In the genomic region with DNA sequence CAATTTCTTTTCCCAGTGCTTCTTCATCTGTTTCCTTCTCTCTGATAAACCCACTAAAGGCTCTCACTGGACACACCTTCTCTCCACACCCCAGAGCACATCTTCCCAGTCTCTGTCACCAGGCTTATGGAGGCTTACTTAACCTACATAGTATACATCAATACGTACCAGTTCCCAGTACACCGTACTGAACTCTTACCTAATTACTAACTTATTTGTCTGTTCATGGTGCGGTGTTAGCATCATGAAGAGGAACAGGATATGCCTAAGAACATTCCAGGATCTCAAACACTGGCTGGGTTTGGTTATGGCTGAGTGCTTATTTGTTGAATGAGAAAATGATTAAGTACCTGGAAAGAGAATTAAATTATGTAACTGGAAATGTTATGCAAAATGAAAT, we compare ENCODE assay signal across 23 mouse cellular contexts. TPM values are rescaled to one million over a fixed set of nuclear protein-coding genes. Genes with fewer than 3 reads are reported as not detected.
"Had no signal": no experiment of that assay in that cellular context is flagged by ENCODE, and none has a peak within 500 bp of the region (broad histone marks: within the 10 kb centered on the region; RNA-seq: fewer than 3 reads in every experiment).

No protein-coding gene starts in this region.

- H3K4me2 ChIP-seq: neural tube, embryonic 13.5 days; neural tube, embryonic 15.5 days; stomach, embryonic 15.5 days had no signal

- H3K36me3 ChIP-seq: neural tube, embryonic 13.5 days; neural tube, embryonic 15.5 days; stomach, embryonic 15.5 days had no signal

- H3K9ac ChIP-seq: neural tube, embryonic 13.5 days; neural tube, embryonic 15.5 days; stomach, embryonic 15.5 days had no signal

- H3K27me3 ChIP-seq: neural tube, embryonic 13.5 days; neural tube, embryonic 15.5 days; stomach, embryonic 15.5 days had no signal

- H3K27ac ChIP-seq: neural tube, embryonic 13.5 days; neural tube, embryonic 15.5 days; stomach, embryonic 15.5 days; stomach, postnatal 0 days had no signal

- DNase-seq: right cerebral cortex, adult 18-20 months; right cerebral cortex, postnatal 14 days; right cerebral cortex, postnatal 25 days; right cerebral cortex, postnatal 4 days; spleen, adult 18-20 months; thymus, adult 18-20 months; thymus, adult 2 months; thymus, postnatal 14 days; thymus, postnatal 25 days; thymus, postnatal 36 days; thymus, postnatal 4 days had no signal

- H3K4me1 ChIP-seq: neural tube, embryonic 13.5 days; neural tube, embryonic 15.5 days; stomach, embryonic 15.5 days had no signal

- H3K4me3 ChIP-seq: neural tube, embryonic 13.5 days; neural tube, embryonic 15.5 days; stomach, embryonic 15.5 days had no signal

- H3K9me3 ChIP-seq: neural tube, embryonic 15.5 days; stomach, embryonic 15.5 days had no signal

RNA-seq across cellular contexts. Expression of a gene that starts 3.4 kb away (rescaled TPM):
- polyA plus RNA-seq: neural tube, embryonic 13.5 days; neural tube, embryonic 14.5 days; neural tube, embryonic 15.5 days; small intestine, adult 2 months; stomach, embryonic 14.5 days; stomach, embryonic 15.5 days; stomach, embryonic 16.5 days; stomach, postnatal 0 days; testis, adult 2 months; thymus, postnatal 0 days; urinary bladder, adult 2 months had no signal

RNA-seq across cellular contexts. Expression of a gene that starts 14.9 kb away (rescaled TPM):
- polyA plus RNA-seq: small intestine, adult 2 months; testis, adult 2 months; thymus, postnatal 0 days; urinary bladder, adult 2 months had no signal

RNA-seq across cellular contexts. Expression of a gene that starts 24.9 kb away (rescaled TPM):
- polyA plus RNA-seq: neural tube, embryonic 13.5 days; neural tube, embryonic 14.5 days; neural tube, embryonic 15.5 days; small intestine, adult 2 months; spleen, adult 2 months; stomach, embryonic 14.5 days; stomach, embryonic 15.5 days; thymus, postnatal 0 days; urinary bladder, adult 2 months had no signal

RNA-seq across cellular contexts. Expression of a gene that starts 25.7 kb away (rescaled TPM):
- polyA plus RNA-seq: neural tube, embryonic 13.5 days; neural tube, embryonic 14.5 days; neural tube, embryonic 15.5 days; small intestine, adult 2 months; spleen, adult 2 months; stomach, embryonic 14.5 days; stomach, embryonic 15.5 days; stomach, embryonic 16.5 days; stomach, postnatal 0 days; testis, adult 2 months; thymus, adult 2 months; thymus, postnatal 0 days; urinary bladder, adult 2 months had no signal

RNA-seq across cellular contexts. Expression of a gene that starts 39.3 kb away (rescaled TPM):
- polyA plus RNA-seq: neural tube, embryonic 13.5 days; neural tube, embryonic 14.5 days; neural tube, embryonic 15.5 days; spleen, adult 2 months; testis, adult 2 months; urinary bladder, adult 2 months had no signal
